7 mouse cellular contexts compared by ENCODE assay signal in the genomic region with DNA sequence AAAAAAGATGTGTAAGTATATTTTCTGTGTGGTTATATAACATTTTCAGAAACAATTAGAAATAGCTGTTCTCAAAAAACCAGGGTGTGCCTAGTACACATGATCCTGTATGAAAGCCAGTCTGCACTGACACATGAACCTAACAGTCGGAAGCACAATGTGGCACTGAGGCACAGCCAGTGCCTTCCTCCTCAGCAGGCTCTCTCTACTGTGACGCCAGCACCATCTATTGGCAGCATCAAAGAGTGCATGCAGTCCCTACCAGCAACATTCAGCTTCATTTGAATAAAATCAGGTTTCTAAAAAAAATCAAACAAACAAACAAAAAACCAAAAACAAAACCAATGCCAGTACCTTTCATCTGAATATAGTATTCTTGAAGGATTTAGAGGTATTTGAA. TPM values are rescaled to one million over a fixed set of nuclear protein-coding genes. Genes with fewer than 3 reads are reported as not detected.
DNase-seq lines count a peak whose midpoint lies in the region; ATAC-seq and TF ChIP-seq lines count a peak whose summit lies in the region.

No protein-coding gene starts in this region.

- no peaks in the 10 kb centered on the region for H3K4me1 ChIP-seq in liver, postnatal 0 days (ENCODE audit: insufficient read depth)
- H3K4me1 ChIP-seq in olfactory bulb, adult 2 months (ENCODE audit: control insufficient read depth, insufficient read depth, low read length) = peaks cover 17% of the 10 kb centered on the region

- WGBS in liver, postnatal 0 days (ENCODE audit: insufficient replicate concordance) = 24% methylated on average over 2 of the region's 2 CpGs
- WGBS in olfactory bulb, adult 2 months = 2% methylated on average over 2 of the region's 2 CpGs

- H3K4me3 ChIP-seq in liver, postnatal 0 days (ENCODE audit: low read depth, low read length) = no peak overlapping the region
- H3K4me3 ChIP-seq in olfactory bulb, adult 2 months (ENCODE audit: insufficient read depth, low read depth, low read length) = no peak overlapping the region

- H3K36me3 ChIP-seq in liver, postnatal 0 days (replicated peaks; ENCODE audit: insufficient read depth, low read length) = peaks cover 15% of the 10 kb centered on the region

- peak; percentile 80 for TF ChIP-seq CTCF in liver, postnatal 0 days (IDR thresholded peaks at IDR 0.05; ENCODE audit: low read depth)
- peak; percentile 51; the same call in 1 of the 2 replicates for TF ChIP-seq CTCF in olfactory bulb, adult 2 months (IDR thresholded peaks at IDR 0.05; ENCODE audit: insufficient read depth, low read depth, low read length)

- peak; percentile 50 to 62 for DNase-seq in CD8-positive naive resting alpha-beta T cell, adult 2 months (ENCODE audit: low read depth in 2 of 2, low spot score in 2 of 2)
- peak; percentile 70 for DNase-seq in R1 (ENCODE audit: low read depth, low spot score)
- DNase-seq in cerebellum, postnatal 14 days = peak; percentile 87 to 88
- DNase-seq in gastrocnemius, adult 18-20 months (ENCODE audit: low spot score) = peak; percentile 67
- DNase-seq in kidney, postnatal 14 days = peak; percentile 52
- DNase-seq in liver, postnatal 0 days = peak; percentile 56

- H3K9me3 ChIP-seq in liver, postnatal 0 days (ENCODE audit: low read length) = no peaks in the 10 kb centered on the region

- TF ChIP-seq POLR2A in olfactory bulb, adult 2 months (IDR thresholded peaks at IDR 0.05; ENCODE audit: insufficient read depth, low read depth, low read length) = no peak

- no peak overlapping the region for H3K4me2 ChIP-seq in liver, postnatal 0 days (ENCODE audit: low read depth, low read length)

- no peak overlapping the region for H3K27ac ChIP-seq in liver, postnatal 0 days (ENCODE audit: low read depth)
- H3K27ac ChIP-seq in olfactory bulb, adult 2 months (ENCODE audit: insufficient read depth, low read depth, low read length) = no peak overlapping the region

- TF ChIP-seq EP300 in liver, postnatal 0 days (IDR thresholded peaks at IDR 0.05; ENCODE audit: low read depth) = no peak

- no peaks in the 10 kb centered on the region for H3K27me3 ChIP-seq in liver, postnatal 0 days (ENCODE audit: insufficient read depth, low read length)

- H3K9ac ChIP-seq in liver, postnatal 0 days (replicated peaks) = no peak overlapping the region

- ATAC-seq in liver, postnatal 0 days = no peak

RNA-seq across cellular contexts. Expression of gene Setd3, which starts 57.8 kb away (rescaled TPM):
- total RNA-seq in gastrocnemius, adult 18-20 months (2021) = 100 to 1,000 TPM; 106 to 113 TPM
- polyA plus RNA-seq in liver, postnatal 0 days (2015; fragmentation: Nextera tagmentation; extraction: Ambion mirVana) = 35.6 and 38.0 TPM in 2 replicates
- 511 TPM in 1 of 2 replicates, not detected in the other for polyA plus RNA-seq in olfactory bulb, adult 2 months (2012; ENCODE audit: insufficient read depth, insufficient read length, low replicate concordance, missing spikeins)

RNA-seq across cellular contexts. Expression of gene Ccnk, which starts 58.1 kb away (rescaled TPM):
- total RNA-seq in gastrocnemius, adult 18-20 months (2021) = 100 to 1,000 TPM; 127 to 147 TPM
- 1.7 and 1.8 TPM in 2 replicates for polyA plus RNA-seq in liver, postnatal 0 days (2015; fragmentation: Nextera tagmentation; extraction: Ambion mirVana)
- not detected in 2 replicates for polyA plus RNA-seq in olfactory bulb, adult 2 months (2012; ENCODE audit: insufficient read depth, insufficient read length, low replicate concordance, missing spikeins)
